ENCODE assay signal across 33 mouse cellular contexts in genomic region chr8:46313798-46314197, GRCm38 (mm10). TPM values are rescaled to one million over a fixed set of nuclear protein-coding genes. Genes with fewer than 3 reads are reported as not detected.
"Had no signal": no experiment of that assay in that cellular context is flagged by ENCODE, and none has a peak within 500 bp of the region (broad histone marks: within the 10 kb centered on the region; RNA-seq: fewer than 3 reads in every experiment).

No protein-coding gene starts in this region.

- H3K4me1 ChIP-seq: heart, embryonic 13.5 days; hindbrain, embryonic 10.5 days; hindbrain, embryonic 12.5 days; intestine, embryonic 15.5 days; limb, embryonic 10.5 days; limb, embryonic 12.5 days had no signal

- H3K27ac ChIP-seq: heart, adult 2 months; heart, embryonic 13.5 days; heart, embryonic 15.5 days; hindbrain, embryonic 10.5 days; hindbrain, embryonic 12.5 days; hindbrain, embryonic 14.5 days; intestine, embryonic 15.5 days; layer of hippocampus, adult 2 months; left cerebral cortex, adult 2 months; limb, embryonic 10.5 days; limb, embryonic 12.5 days had no signal

- H3K9ac ChIP-seq: forebrain, postnatal 0 days; heart, embryonic 13.5 days; heart, embryonic 15.5 days; hindbrain, embryonic 12.5 days; hindbrain, embryonic 14.5 days; intestine, embryonic 15.5 days; limb, embryonic 12.5 days had no signal

- H3K4me3 ChIP-seq: heart, adult 2 months; heart, embryonic 13.5 days; heart, embryonic 15.5 days; hindbrain, embryonic 10.5 days; hindbrain, embryonic 12.5 days; intestine, embryonic 15.5 days; layer of hippocampus, adult 2 months; left cerebral cortex, adult 2 months; limb, embryonic 10.5 days; limb, embryonic 12.5 days had no signal

- H3K36me3 ChIP-seq: heart, embryonic 13.5 days; heart, embryonic 15.5 days; hindbrain, embryonic 10.5 days; hindbrain, embryonic 12.5 days; intestine, embryonic 15.5 days; limb, embryonic 10.5 days; limb, embryonic 12.5 days had no signal

- H3K4me2 ChIP-seq: heart, embryonic 11.5 days; heart, embryonic 13.5 days; heart, embryonic 15.5 days; hindbrain, embryonic 12.5 days; hindbrain, embryonic 14.5 days; intestine, embryonic 15.5 days; limb, embryonic 12.5 days had no signal

- DNase-seq: forebrain, postnatal 0 days; gastrocnemius, postnatal 14 days; gastrocnemius, postnatal 36 days; heart, adult 11 months; heart, adult 2 months; heart, postnatal 14 days; heart, postnatal 4 days; kidney, adult 18-20 months; kidney, adult 8-10 months; kidney, postnatal 10 days; kidney, postnatal 25 days; kidney, postnatal 4 days had no signal

- H3K9me3 ChIP-seq: heart, embryonic 13.5 days; heart, embryonic 15.5 days; hindbrain, embryonic 10.5 days; hindbrain, embryonic 12.5 days; intestine, embryonic 15.5 days; limb, embryonic 10.5 days; limb, embryonic 12.5 days had no signal

- H3K27me3 ChIP-seq: heart, embryonic 13.5 days; heart, embryonic 15.5 days; intestine, embryonic 15.5 days had no signal

- ATAC-seq: forebrain, postnatal 0 days; hindbrain, embryonic 16.5 days; inflammation-experienced regulatory T-cells, adult 6 months; intestine, embryonic 15.5 days had no signal

RNA-seq across cellular contexts. Expression of gene Helt, which starts 19.3 kb away (rescaled TPM):
- total RNA-seq: heart, postnatal 4 days; layer of hippocampus, adult 2 months; layer of hippocampus, postnatal 25 days; left cerebral cortex, adult 2 months; left cerebral cortex, postnatal 14 days; left cerebral cortex, postnatal 36 days had no signal
- polyA plus RNA-seq: gonadal fat pad, adult 2 months; heart, embryonic 11.5 days; heart, embryonic 13.5 days; heart, embryonic 15.5 days; heart, postnatal 0 days; hindbrain, embryonic 14.5 days; hindbrain, embryonic 16.5 days; inflammation-experienced regulatory T-cells, adult 6 months; intestine, embryonic 15.5 days; intestine, postnatal 0 days; kidney, embryonic 14.5 days; kidney, embryonic 16.5 days; limb, embryonic 10.5 days; limb, embryonic 12.5 days had no signal
